Mouse (Mus musculus) forebrain, embryonic 12.5 days (tissue): ENCODE data around the gene Aqp11. TPM values are rescaled to one million over a fixed set of nuclear protein-coding genes. Genes with fewer than 3 reads are reported as not detected.
A peak's percentile ranks its signal among the peaks of the same experiment; 100 is the strongest.

Experiments used
- ATAC-seq: fragments of 200-750 bp; cut with Nextera tagmentation; 2 replicates; pipeline ENCODE4 v1.8.0; 2017; ENCODE audit warnings: moderate TSS enrichment; ENCODE audit not compliant: low FRiP score
- H3K27ac ChIP-seq: fragments of 300-500 bp; sonication (generic); 2 replicates; pipeline ENCODE4 v1.5.1; 2016; ENCODE audit warnings: mild to moderate bottlenecking
- H3K27me3 ChIP-seq: fragments of 300-500 bp; sonication (generic); 2 replicates; pipeline ENCODE4 v1.6.1; 2016; ENCODE audit warnings: mild to moderate bottlenecking
- H3K36me3 ChIP-seq: fragments of 300-500 bp; sonication (generic); replicated peaks from 2 replicates; pipeline ENCODE4 v1.6.1; 2016; ENCODE audit warnings: mild to moderate bottlenecking
- H3K4me1 ChIP-seq: fragments of 300-500 bp; sonication (generic); 2 replicates; pipeline ENCODE4 v1.6.1; 2016
- H3K4me2 ChIP-seq: fragments of 300-500 bp; sonication (generic); 2 replicates; pipeline ENCODE4 v1.6.1; 2016; ENCODE audit warnings: mild to moderate bottlenecking, moderate library complexity
- H3K4me3 ChIP-seq: fragments of 300-500 bp; sonication (generic); replicated peaks from 2 replicates; pipeline ENCODE4 v1.5.1; 2016; ENCODE audit warnings: mild to moderate bottlenecking
- H3K9ac ChIP-seq: fragments of 300-500 bp; sonication (generic); 2 replicates; pipeline ENCODE4 v1.6.1; 2016; ENCODE audit warnings: mild to moderate bottlenecking
- H3K9me3 ChIP-seq: fragments of 300-500 bp; sonication (generic); 2 replicates; pipeline ENCODE4 v1.6.1; 2016
- WGBS: fragments of 180-500 bp; shearing (Covaris S2); methylation state at CpG from one replicate; pipeline ENCODE4 v1.1.7; 2016; 5-methylcytosine and 5-hydroxymethylcytosine counted together
- polyA plus RNA-seq: library from polyadenylated mRNA; unstranded; fragments of >200 nt; fragmentation: Nextera tagmentation; extraction: Ambion mirVana; gene quantifications from 2 replicates; pipeline ENCODE4 v1.2.1, GENCODE M21; 2016

Aqp11 gene
- polyA plus RNA-seq, 1 experiment from 2014 or later, result 5.6 TPM

- Histone ChIP-seq H3K4me3 (no peak overlapping the region), H3K36me3 (peaks cover 53% of the 10 kb centered on the region), H3K27ac (no peak overlapping the region), H3K4me2 (no peak overlapping the region), H3K9ac (no peak overlapping the region), H3K4me1 (no peaks in the 10 kb centered on the region), H3K9me3 (no peaks in the 10 kb centered on the region), H3K27me3 (no peaks in the 10 kb centered on the region)
- 86% methylated on average over 5 of the region's 5 CpGs for WGBS
- ATAC-seq, result no peak
Observed at GRCm38 (mm10) chr7:97720109-97720508, 18.0 kb downstream of the Aqp11 start.

DNA sequence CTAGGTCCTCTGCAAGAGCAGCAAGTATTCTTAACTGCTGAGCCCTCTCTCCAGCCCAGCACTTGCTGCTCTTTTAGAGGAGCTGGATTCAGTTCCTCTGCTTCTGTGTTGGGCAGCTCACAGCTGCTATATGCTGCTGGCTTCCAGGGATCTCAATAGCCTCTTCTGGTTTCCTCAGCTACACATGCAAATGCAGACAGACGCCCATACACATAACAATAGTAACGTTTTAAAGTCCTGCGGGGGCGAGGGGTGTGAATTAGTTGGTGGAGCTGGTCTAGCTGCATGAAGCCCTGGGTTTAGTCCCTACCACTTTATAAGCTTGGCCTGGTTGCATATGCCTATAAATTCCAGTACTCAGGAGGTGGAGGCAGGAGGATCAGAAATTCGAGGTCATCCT, 19.0 kb downstream of the Aqp11 start:
- no peak overlapping the region for H3K4me3 ChIP-seq
- H3K4me2 ChIP-seq, result no peak overlapping the region
- ATAC-seq, result no peak
- 77% methylated on average over 5 of the region's 5 CpGs for WGBS
- H3K27me3 ChIP-seq, result no peaks in the 10 kb centered on the region
- H3K9me3 ChIP-seq, result no peaks in the 10 kb centered on the region
- no peaks in the 10 kb centered on the region for H3K4me1 ChIP-seq
- peaks cover 61% of the 10 kb centered on the region for H3K36me3 ChIP-seq
- H3K27ac ChIP-seq, result no peak overlapping the region
- no peak overlapping the region for H3K9ac ChIP-seq

DNA sequence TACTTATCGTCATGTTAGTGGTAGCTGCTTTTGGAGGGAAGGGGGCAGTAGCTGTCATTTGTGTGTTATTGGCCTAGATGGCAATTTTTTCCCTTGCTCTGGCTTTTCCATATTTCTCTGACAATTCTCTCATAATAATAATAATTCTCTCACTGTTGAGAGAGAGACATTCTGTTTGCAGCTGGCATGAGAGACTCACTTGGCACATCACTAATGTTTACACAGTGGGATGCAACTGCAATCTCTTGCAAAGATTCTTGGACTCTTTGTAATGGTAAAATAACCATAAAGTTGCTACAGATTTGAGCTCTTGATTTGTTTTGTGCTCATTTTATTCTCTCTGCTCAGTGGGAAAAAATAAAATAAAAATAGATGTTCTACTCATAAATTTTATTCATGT, 20.8 kb downstream of the Aqp11 start:
- no peak overlapping the region for H3K4me2 ChIP-seq
- no peak for ATAC-seq
- H3K4me1 ChIP-seq, result no peaks in the 10 kb centered on the region
- H3K27me3 ChIP-seq, result no peaks in the 10 kb centered on the region
- peaks cover 74% of the 10 kb centered on the region for H3K36me3 ChIP-seq
- no peak overlapping the region for H3K4me3 ChIP-seq
- H3K27ac ChIP-seq, result no peak overlapping the region
- WGBS, result 97% methylated on average over 1 of the region's 1 CpGs
- H3K9ac ChIP-seq, result no peak overlapping the region
- no peaks in the 10 kb centered on the region for H3K9me3 ChIP-seq

GRCm38 (mm10) chr7:97714651-97715050, 23.4 kb downstream of the Aqp11 start:
- WGBS, result 90% methylated on average over 5 of the region's 5 CpGs
- peaks cover 74% of the 10 kb centered on the region for H3K36me3 ChIP-seq
- no peaks in the 10 kb centered on the region for H3K9me3 ChIP-seq

GRCm38 (mm10) chr7:97709204-97709603, 28.9 kb downstream of the Aqp11 start:
- H3K9ac ChIP-seq, result no peak overlapping the region
- H3K27ac ChIP-seq, result no peak overlapping the region
- no peak overlapping the region for H3K4me3 ChIP-seq
- ATAC-seq, result no peak
- H3K4me2 ChIP-seq, result no peak overlapping the region
- no peaks in the 10 kb centered on the region for H3K27me3 ChIP-seq
- H3K9me3 ChIP-seq, result no peaks in the 10 kb centered on the region
- no peaks in the 10 kb centered on the region for H3K4me1 ChIP-seq
- WGBS, result 83% methylated on average over 3 of the region's 3 CpGs
- peaks cover 31% of the 10 kb centered on the region for H3K36me3 ChIP-seq

More at GRCm38 (mm10) chr7:97714651-97715050, 23.4 kb downstream of the Aqp11 start:
- Histone ChIP-seq H3K4me1 (no peaks in the 10 kb centered on the region), H3K4me2 (no peak overlapping the region), H3K4me3 (no peak overlapping the region), H3K27ac (no peak overlapping the region), H3K9ac (no peak overlapping the region), H3K27me3 (no peaks in the 10 kb centered on the region)
- no peak for ATAC-seq

GRCm38 (mm10) chr7:97707809-97708208, 30.3 kb downstream of the Aqp11 start:
- ATAC-seq, result no peak
- no peak overlapping the region for H3K27ac ChIP-seq
- no peak overlapping the region for H3K4me2 ChIP-seq
- H3K27me3 ChIP-seq, result no peaks in the 10 kb centered on the region
- no peak overlapping the region for H3K4me3 ChIP-seq
- WGBS, result 88% methylated on average over 5 of the region's 5 CpGs
- H3K4me1 ChIP-seq, result no peaks in the 10 kb centered on the region
- H3K9ac ChIP-seq, result no peak overlapping the region
- peaks cover 21% of the 10 kb centered on the region for H3K36me3 ChIP-seq
- no peaks in the 10 kb centered on the region for H3K9me3 ChIP-seq

GRCm38 (mm10) chr7:97707123-97707522, 31.0 kb downstream of the Aqp11 start:
- Histone ChIP-seq H3K9me3 (no peaks in the 10 kb centered on the region), H3K27ac (no peak overlapping the region), H3K4me2 (no peak overlapping the region), H3K27me3 (no peaks in the 10 kb centered on the region), H3K9ac (no peak overlapping the region), H3K36me3 (peaks cover 15% of the 10 kb centered on the region), H3K4me1 (no peaks in the 10 kb centered on the region), H3K4me3 (no peak overlapping the region)
- ATAC-seq, result no peak
- whole genome bisulfite sequencing, result 92% methylated on average over 4 of the region's 4 CpGs

DNA sequence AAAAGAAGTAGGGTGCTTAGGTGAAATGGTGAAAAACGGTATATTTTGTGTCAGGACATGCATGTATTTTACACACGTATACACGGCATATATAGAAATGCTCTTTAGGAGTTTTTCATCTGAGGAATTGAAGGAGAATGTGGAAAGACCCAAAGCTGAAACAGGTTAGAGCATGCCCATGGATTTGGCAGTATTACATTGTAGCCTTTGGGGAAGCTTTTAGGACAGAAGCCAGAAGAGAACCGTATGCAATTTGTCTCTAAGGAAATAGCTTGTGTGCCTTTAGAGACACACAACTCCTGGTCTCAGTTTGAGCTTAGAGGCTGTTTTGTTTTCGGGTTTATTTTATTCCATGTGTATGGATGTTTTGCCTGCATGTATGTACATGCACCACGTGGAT, 37.0 kb downstream of the Aqp11 start:
- H3K9me3 ChIP-seq, result no peaks in the 10 kb centered on the region; the same call in 1 of the 2 replicates
- H3K9ac ChIP-seq, result no peak overlapping the region
- H3K27me3 ChIP-seq, result no peaks in the 10 kb centered on the region
- peaks cover 10% of the 10 kb centered on the region for H3K4me1 ChIP-seq
- ATAC-seq, result no peak
- H3K36me3 ChIP-seq, result peaks cover 18% of the 10 kb centered on the region
- H3K4me3 ChIP-seq, result no peak overlapping the region
- H3K4me2 ChIP-seq, result no peak overlapping the region
- no peak overlapping the region for H3K27ac ChIP-seq
- 87% methylated on average over 6 of the region's 6 CpGs for WGBS

GRCm38 (mm10) chr7:97700173-97700572, 37.9 kb downstream of the Aqp11 start:
- Histone ChIP-seq H3K27ac (no peak overlapping the region), H3K27me3 (no peaks in the 10 kb centered on the region), H3K4me1 (peaks cover 17% of the 10 kb centered on the region), H3K9me3 (no peaks in the 10 kb centered on the region; the same call in 1 of the 2 replicates), H3K4me3 (no peak overlapping the region), H3K36me3 (peaks cover 16% of the 10 kb centered on the region), H3K4me2 (no peak overlapping the region), H3K9ac (no peak overlapping the region)
- WGBS, result 92% methylated on average over 4 of the region's 4 CpGs
- no peak for ATAC-seq

DNA sequence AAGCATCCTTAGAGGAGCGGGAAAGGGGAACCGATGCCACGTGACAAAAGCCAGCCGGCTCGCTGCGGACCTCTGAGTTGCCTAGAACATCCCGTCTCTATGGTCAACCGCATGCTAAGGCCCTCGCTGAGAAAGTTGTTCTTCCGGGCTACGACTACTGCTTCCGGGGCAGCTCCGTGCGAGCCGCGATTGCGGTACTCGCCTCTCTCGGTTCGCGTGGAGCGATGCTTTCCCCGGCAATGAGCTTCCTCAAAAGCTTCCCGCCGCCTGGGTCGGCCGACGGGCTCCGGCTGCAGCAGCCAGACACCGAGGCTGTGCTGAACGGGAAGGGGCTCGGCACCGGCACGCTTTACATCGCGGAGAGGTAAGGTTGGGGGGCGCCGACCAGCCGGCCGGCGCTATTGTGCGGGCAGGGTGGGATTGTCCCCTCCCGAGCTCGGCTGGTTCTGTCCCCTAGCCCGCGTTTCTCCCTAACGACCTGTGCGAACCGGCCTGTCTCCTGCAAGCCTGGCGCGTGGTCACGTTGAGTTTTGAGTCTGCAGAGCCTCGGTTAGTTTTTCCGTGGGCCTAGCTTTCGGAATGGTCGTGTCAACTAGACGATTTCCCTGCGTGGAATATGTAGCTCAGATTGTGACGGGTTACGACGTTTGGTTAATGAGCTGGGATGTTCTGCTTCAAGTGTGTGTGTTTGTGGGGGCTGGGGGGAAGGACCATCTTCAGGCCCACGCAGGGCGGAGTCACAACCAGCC, 41.4 kb downstream of the Aqp11 start, which contains the start of gene Clns1a:
Clns1a (plus strand) TSS at position 129 of the 749 bp plus-strand sequence.
- peak; percentile 99 for ATAC-seq
- peak within 1 kb of the TSS; percentile 85 for H3K4me2 ChIP-seq
- H3K27me3 ChIP-seq, result no peaks in the 10 kb centered on the region
- H3K9ac ChIP-seq, result peak within 1 kb of the TSS; percentile 81
- no peaks in the 10 kb centered on the region; the same call in 1 of the 2 replicates for H3K9me3 ChIP-seq
- under 1% methylated on average over 63 of the region's 63 CpGs for WGBS
- peaks cover 17% of the 10 kb centered on the region for H3K4me1 ChIP-seq
- peak within 1 kb of the TSS; percentile 80 for H3K27ac ChIP-seq
- H3K4me3 ChIP-seq, result peak within 1 kb of the TSS; percentile 94
- H3K36me3 ChIP-seq, result peaks cover 16% of the 10 kb centered on the region

DNA sequence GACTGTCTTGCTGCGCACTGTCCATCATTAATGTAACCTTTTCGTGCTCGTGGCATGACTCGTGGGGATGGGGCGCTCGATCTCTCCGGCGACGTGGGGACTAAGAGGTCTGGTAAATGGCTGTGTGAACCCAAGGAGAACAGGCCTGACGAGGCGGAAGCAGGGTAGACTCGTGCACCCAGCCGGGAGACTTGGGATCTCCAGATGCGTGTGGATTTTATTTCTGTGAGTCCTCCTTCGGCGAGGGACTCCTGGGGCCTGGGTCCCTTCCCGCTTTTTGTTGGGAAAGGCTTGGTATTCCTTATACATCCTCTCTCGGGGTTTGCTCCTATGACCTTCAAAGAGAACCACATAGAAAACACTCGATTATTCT, 42.0 kb downstream of the Aqp11 start:
- H3K4me2 ChIP-seq, result peak overlapping the region; percentile 85
- peak overlapping the region; percentile 80 for H3K27ac ChIP-seq
- no peaks in the 10 kb centered on the region; the same call in 1 of the 2 replicates for H3K9me3 ChIP-seq
- peaks cover 17% of the 10 kb centered on the region for H3K4me1 ChIP-seq
- peak; percentile 72 for ATAC-seq
- no peaks in the 10 kb centered on the region for H3K27me3 ChIP-seq
- peak overlapping the region; percentile 81 for H3K9ac ChIP-seq
- peak overlapping the region; percentile 94 for H3K4me3 ChIP-seq
- peaks cover 15% of the 10 kb centered on the region for H3K36me3 ChIP-seq
- 41% methylated on average over 19 of the region's 19 CpGs for WGBS

- no peak overlapping the region for H3K9ac ChIP-seq
- peaks cover 14% of the 10 kb centered on the region for H3K36me3 ChIP-seq
- WGBS, result 97% methylated on average over 1 of the region's 1 CpGs
- H3K4me2 ChIP-seq, result peak overlapping the region; percentile 85; the same call in 1 of the 2 replicates
- H3K27ac ChIP-seq, result no peak overlapping the region
- no peaks in the 10 kb centered on the region; the same call in 1 of the 2 replicates for H3K9me3 ChIP-seq
- peaks cover 17% of the 10 kb centered on the region for H3K4me1 ChIP-seq
- no peak for ATAC-seq
- H3K27me3 ChIP-seq, result no peaks in the 10 kb centered on the region
- H3K4me3 ChIP-seq, result no peak overlapping the region
Observed at GRCm38 (mm10) chr7:97695441-97695840, 42.6 kb downstream of the Aqp11 start.

DNA sequence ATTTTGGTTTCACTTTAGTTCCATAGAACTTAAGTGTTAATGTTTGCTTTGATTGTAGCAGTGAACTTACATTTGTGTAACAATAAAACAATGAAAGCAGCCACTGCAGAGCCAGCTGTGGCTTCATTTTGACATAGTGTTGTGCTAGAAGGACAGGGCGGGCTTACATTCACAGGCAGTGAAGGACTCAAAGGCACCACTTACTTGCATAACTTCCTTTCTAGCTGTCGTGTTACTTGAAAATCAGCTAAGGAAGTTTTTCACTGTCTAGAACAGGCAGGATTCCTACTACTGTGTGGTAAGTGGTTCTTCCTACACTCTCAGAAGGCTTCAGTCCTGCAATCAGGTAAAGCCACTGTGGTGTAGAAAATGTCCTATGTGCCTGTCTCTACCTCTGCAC, 50.3 kb downstream of the Aqp11 start:
- no peak overlapping the region for H3K4me3 ChIP-seq
- H3K27me3 ChIP-seq, result no peaks in the 10 kb centered on the region
- no peaks in the 10 kb centered on the region for H3K9me3 ChIP-seq
- no peak overlapping the region for H3K27ac ChIP-seq
- no peak overlapping the region for H3K9ac ChIP-seq
- ATAC-seq, result no peak
- no peaks in the 10 kb centered on the region for H3K4me1 ChIP-seq
- 86% methylated on average over 2 of the region's 2 CpGs for WGBS
- peaks cover 31% of the 10 kb centered on the region for H3K36me3 ChIP-seq
- H3K4me2 ChIP-seq, result no peak overlapping the region
